Mouse (Mus musculus): ENCODE data around the gene Psmd9.

- TF ChIP-seq CTCF (IDR thresholded peaks at IDR 0.05; ENCODE audit: extremely low read depth, insufficient read length, insufficient replicate concordance, low read depth, low read length) (no peak), POLR2A (IDR thresholded peaks at IDR 0.05; ENCODE audit: low read depth, low read length) (peak; percentile 53)
Observed at GRCm38 (mm10) chr5:123136361-123137043, 32.7 kb upstream of the Psmd9 start.

Measured in small intestine, adult 2 months (tissue).